Mouse (Mus musculus) cerebellum, adult 18-20 months (tissue): ENCODE results near the gene Has3.
"Not testable (repeated sequence)": the region's sequence is repeated elsewhere in the genome, so short reads cannot be mapped to it uniquely, and the experiment has no call there.

Source experiments
- DNase-seq, 2 experiments: peaks; one replicate each; pipeline ENCODE4 v3.0.0; 2021

The Has3 gene

DNA sequence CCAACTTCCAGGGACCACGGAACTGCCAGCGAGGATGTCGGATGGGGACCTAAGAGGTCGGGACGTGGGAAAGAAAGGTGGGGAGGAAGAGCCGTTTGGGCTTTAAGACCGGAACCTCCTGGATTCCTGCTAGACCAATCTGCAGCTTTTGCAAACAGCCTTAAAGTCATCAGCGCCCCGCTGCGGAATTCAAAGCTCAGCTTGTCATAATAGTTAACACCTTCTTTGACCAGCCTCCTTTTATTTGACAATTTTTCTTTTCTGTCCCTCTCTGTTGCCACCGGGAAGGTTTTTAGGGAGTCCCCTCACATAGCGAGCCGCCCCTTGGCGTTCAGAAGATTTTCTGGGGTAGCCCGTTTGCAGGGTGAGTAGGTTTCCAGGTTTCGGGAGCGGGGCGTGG lies at the start of gene Has3:
Gene Has3 (plus strand): TSS at position 192 of the 400 bp plus-strand sequence.
- DNase-seq, result no peak

DNA sequence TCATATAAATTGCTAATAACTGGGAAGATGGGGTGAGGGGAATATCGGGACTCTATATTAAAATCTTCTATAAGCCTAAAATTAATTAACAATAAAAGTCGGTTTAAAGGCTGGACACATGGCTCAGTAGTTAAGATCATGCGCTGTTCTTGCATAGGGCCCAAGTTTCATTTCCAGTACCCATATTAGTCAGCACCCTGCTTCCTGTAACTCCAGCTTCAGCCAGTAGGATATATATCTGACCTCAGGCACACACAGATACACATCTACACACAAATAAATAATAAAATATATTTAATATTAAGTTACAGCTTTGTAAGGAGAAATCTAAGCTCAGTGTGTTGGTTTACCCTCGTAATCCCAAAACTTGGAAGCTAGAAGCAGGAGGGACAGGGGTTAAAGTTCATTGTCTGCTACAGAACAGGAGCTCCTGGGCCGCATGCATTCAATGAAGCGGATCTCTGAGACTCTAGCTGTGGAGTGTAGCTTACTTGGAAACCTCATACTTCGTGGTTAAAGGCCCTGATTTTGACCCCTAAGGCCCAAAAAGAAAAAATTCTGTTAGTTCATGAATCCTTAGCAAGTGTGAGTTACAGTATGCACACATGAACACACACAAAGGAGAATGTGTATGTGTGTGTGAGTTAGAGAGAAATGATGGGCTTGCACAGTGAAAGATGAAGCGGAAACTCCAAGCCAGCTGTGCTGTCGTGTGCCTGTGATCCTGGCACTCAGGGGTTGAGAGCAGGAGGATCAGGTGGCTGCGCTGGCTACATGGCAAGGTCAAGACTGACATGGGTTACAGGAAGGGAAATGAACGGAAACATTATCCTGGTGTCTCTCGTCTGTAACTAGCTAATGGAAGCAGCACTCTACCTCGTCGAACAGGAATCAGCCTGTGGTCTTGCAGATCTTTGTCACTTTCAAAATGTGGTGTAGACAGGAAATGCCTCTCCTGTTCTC lies 49.2 kb upstream of the Has3 start:
- no peak for DNase-seq

DNA sequence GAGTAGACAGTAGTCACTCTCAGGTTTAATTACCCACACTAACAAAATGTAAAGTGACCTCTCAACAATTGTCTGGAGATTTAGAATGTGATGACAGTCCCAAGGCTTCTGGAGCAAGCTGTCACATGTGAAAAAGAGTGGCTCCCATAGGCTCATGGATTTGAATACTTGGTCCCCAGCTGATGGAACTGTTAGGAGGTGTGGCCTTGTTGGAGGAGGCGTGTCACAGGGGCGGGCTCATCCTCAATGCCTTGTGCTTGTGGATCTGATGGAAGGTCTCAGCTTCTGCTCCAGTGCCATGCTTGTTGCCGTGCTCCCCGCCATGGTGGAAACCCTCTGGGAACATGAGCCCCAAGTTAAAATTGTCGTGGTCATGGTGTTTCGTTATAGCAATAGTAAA lies 41.1 kb upstream of the Has3 start:
- DNase-seq, result no peak

DNA sequence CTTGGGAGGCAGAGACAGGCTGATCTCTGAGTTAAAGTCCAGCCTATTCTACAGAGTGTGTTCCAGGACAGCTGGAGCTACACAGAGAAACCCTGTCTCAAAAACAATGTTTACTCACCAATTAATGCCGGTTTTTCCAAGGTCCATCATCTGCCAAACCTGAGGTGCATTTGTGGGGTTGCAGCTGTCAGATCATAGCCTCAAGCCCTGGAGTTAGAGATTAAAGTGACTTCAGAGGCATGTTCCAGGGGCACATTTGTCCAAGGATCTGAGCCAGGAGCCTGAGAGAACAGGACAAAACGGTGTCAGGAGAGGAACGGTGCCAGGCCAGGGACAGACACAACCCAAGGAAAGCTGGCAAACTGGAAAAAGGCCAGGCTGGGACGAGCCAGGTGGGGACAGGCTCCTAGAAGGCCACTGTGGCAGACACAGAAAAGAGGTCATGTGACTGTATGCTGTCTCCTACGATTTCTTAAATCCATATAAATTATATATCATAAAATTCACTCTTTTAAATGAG lies 40.5 kb upstream of the Has3 start:
- peak; percentile 77 to 85 for DNase-seq

DNA sequence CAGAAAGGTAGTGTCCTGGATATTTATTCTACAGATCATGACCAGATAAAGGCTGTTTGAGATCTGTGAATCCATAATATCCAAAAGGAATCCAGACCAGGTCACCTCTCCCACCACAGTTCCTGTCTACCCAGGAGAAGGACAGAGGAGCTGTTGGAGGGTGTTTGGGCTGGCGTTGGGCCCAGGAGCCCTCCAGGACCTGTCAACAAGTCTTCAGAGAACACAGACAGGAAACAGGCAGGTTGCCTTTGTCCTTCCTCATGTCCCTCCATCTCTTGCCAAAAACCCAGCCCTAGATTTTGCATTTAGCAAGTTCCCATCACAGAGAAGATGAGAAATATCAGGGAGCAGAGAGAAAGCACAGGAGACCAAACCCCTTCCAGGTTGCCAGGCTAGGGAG lies 35.1 kb upstream of the Has3 start:
- DNase-seq, result no peak

DNA sequence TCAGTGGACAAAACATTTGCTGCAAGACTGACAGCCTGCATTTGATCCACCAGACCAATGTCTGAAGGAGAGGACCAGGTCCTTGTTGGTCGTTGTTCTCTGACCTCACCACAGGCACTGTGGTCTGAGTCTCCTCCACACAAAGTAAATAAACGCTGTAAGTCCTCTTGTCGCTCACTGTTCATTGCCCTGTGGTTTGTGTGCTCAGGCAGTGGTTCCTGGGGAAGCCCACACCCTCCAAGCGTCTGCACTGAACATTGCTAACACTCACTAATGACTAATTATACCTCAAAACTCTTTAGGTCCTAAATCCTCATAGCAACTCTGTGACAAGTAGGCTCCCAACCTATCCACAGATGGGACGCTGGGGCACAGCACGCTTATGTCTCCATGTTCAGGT lies 33.5 kb upstream of the Has3 start:
- DNase-seq, result no peak

GRCm38 (mm10) chr8:106838803-106839202 lies 31.2 kb upstream of the Has3 start:
- DNase-seq, result no peak

DNA sequence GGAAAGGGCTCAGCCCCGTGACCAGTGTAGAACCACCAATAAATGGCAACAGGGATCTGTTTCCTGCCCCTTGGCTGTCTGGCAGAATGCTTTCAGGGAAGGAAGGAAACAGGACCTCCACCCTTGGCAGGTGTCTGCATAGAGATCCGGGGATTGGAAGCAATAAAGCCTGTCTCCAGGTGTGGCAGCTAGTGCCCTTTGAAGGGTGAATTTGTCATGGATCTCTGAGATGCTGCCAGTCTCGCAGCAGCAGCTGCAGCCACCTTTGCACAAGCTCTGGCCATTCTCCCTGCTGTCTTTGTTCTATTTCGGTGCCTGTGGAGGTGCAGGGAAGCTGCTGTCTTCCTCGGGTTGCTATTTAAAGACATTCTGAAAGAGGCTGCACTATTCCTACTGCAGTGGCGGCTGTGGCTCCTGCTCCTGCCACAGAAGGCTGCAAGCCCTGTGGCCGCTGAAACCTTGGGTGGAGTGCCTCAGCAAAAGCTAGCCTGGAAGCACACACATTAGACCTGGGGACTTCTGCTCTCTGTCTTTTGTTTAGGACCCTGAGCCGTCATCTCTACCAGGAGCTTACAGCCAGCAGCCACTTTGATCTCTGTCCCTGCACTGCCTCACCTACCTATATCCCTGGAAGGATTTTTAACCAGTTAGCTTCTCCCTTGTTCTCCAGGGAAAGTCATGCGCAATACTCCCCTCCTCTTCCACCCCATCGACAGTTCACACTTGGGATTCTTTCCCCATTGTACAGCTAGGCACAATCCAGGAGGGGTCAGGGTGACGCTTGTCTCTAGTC lies 30.6 kb upstream of the Has3 start:
- DNase-seq, result peak in 1 of 2 experiments; percentile 4

DNA sequence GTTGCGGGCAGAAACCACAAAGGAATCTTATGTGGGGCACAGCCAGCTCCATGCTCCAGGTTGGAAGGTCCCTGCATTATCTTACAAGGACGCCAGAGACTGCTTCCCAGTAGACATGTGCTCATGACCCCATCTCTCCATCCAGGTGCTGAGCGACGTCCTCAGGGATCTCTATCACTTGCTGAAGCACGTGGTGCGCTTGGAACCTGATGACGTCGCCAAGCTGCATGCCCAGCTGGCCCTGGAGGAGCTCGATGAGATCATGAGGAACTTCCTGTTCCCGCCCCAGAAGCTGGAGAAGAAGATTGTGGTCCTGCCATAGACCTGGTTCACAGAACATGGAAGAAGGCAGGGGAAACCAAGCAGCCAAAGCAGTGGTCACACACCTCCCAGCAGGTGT lies 20.0 kb upstream of the Has3 start:
- no peak for DNase-seq

GRCm38 (mm10) chr8:106854534-106855241 lies 15.4 kb upstream of the Has3 start:
- DNase-seq, result no peak

GRCm38 (mm10) chr8:106855242-106855562 lies 14.8 kb upstream of the Has3 start:
- DNase-seq, result no peak

DNA sequence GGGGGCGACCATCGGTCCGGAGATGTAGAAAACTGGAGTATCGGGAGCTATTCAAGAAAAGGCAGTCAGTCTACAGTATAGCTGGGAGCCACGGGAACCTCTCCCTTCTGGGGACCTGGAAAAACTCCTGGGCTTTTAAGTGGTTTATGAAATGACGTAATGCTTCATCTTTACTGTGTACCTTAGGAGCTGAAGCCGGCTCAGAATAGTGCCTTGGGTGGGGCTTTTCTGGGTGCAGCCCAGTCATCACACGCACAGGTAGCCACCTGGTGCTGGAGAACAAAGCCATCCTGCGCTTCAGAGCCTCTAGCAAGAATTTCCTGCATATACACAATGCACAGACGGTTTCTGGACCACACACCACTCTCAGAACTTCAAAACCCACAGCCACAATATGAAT lies 7.2 kb upstream of the Has3 start:
- no peak for DNase-seq

GRCm38 (mm10) chr8:106865354-106865753 lies 4.7 kb upstream of the Has3 start:
- DNase-seq, result peak; percentile 33 to 40

DNA sequence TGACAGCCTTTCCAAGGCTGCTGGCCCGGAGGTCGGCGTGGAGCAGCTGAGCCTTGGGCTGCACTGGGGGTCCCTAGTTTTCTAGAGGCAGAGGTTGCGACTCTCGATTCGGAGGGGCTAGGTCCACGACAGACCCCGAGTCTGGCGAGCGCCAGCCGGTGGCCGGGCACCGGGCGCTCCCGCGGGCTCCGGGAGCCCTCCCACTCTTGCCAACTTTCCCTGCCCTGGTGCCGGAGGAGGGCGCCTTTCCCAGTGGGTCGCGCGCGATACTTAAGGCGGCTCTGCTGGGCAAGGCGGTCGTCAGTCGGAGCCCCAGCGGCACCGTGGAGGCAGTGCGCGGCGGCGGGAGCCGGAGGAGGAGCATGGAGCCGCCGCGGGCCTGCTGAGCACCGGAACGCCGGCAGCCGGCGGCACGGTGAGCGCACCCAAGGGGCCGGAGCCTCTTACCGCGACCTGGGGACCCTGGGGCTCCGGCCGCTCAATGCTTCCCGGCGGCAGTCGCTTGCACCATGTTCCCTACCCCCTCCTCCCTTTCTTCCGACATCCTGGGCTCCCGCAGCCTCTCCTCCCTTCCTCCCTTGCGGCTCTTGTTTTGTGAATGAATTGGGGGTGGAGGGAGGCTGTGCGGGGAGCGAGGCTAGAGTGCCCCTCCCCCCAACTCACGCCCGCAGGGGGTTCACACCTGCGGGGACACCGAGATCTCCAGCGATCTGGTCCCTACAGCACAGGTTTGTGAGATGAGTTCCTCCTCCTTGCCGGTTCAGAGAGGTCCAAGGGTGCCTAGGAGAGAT lies 690 bp downstream of the Has3 start:
- peak; percentile 57 to 59 for DNase-seq

- peak in 1 of 2 experiments; percentile 38 for DNase-seq
Observed at GRCm38 (mm10) chr8:106871328-106871926, 1.4 kb downstream of the Has3 start.

DNA sequence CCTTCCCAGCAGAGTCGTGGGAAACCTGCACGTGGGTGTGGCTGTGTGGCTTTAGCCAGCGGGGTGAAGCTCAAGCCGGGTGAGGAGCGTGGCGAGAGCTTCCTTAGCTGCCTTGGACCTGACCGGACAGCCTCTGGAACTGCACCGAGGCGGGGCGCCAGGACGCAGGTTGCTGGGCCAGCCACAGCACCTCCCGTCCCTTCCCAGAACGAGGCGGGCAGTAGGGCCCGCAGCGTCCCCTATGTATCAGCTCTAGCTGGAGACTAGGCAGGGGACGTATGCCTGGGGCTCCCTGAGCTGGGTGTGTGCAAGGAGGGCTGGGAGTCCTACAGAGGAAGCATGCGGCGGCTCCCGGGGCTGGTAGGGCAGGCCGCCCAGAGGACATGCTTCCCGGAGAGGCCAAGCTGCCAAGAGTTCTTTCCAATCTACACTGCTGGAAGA lies 1.9 kb downstream of the Has3 start:
- peak; percentile 68 to 71 for DNase-seq

- DNase-seq, result peak in 1 of 2 experiments; percentile 18
Observed at GRCm38 (mm10) chr8:106872454-106873034, 2.5 kb downstream of the Has3 start.

DNA sequence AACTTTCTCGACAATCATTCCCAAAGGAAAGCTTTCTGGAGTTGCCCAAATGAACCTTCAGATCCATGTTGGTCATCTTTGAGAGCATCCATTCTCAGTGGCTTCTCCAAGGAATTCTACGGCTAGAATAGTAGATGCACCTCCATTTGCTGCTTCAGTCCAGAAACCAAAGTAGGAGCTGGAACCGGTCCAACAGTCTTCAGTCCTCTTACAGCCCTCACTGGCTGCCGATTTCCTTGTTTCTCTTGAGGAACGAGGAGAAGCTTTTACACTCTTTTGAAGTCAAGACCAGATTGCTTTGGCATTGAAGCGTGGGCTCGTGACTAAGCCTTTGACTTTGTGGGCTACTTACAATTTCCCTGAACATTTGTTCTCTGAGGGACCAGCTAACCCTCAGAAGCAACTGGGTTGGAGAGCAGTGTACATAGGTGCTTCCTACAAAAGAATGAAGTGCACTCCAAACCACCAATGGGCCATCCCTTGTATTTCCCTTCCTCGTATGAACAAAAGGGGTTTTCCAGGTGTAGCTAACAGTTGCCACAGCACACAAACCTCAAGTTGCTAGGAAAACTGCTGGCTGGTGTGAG lies 10.2 kb downstream of the Has3 start:
- DNase-seq, result no peak

DNA sequence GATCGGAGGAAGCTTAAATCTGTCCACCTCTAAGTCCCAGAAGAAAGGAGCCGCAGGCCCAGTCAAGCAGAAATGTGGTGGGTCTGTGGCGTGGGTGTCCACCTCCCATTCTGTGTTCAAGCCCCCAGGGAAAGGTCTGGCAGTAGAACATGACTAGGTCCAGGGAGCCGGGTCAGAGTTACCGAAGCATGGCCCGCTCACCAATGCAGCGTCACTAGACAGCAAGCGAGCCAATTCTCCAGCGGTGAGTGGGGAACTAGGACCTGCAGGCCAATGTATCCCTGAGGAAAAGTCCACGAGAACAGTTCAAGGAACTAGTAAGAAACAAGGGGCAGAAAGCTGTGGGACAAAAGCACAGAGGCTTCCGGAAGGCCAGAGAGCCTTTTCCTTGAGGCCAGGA lies 14.1 kb downstream of the Has3 start:
- not testable (repeated sequence) for DNase-seq

GRCm38 (mm10) chr8:106884826-106885400 lies 14.9 kb downstream of the Has3 start:
- not testable (repeated sequence) for DNase-seq
